Mouse (Mus musculus): ENCODE data around the gene Gm5771.
"Not testable (repeated sequence)": the region's sequence is repeated elsewhere in the genome, so short reads cannot be mapped to it uniquely, and the experiment has no call there.

- TF ChIP-seq CTCF (IDR thresholded peaks at IDR 0.05; ENCODE audit: low read depth); EP300 (optimal IDR thresholded peaks at IDR 0.05): not testable (repeated sequence)
Measured at GRCm38 (mm10) chr6:41392056-41392455, at the start of gene Gm5771.
